Mouse (Mus musculus): ENCODE data around the gene Apoc3.

The Apoc3 gene

GRCm38 (mm10) chr9:46229573-46230449 lies 5.6 kb downstream of the Apoc3 start:
- peak; percentile 96 for DNase-seq

- no peak for DNase-seq
Observed at GRCm38 (mm10) chr9:46228491-46228890, 6.9 kb downstream of the Apoc3 start, which contains the start of gene Apoa1. Gene Apoa1, plus strand, starts transcription at chr9:46228580.

GRCm38 (mm10) chr9:46227064-46227614 lies 8.3 kb downstream of the Apoc3 start:
- DNase-seq: no peak

GRCm38 (mm10) chr9:46224945-46225660 lies 10.3 kb downstream of the Apoc3 start:
- DNase-seq: no peak

GRCm38 (mm10) chr9:46224101-46224500 lies 11.3 kb downstream of the Apoc3 start:
- DNase-seq: no peak

GRCm38 (mm10) chr9:46223090-46223489 lies 12.3 kb downstream of the Apoc3 start:
- no peak for DNase-seq

- DNase-seq: no peak
Observed at GRCm38 (mm10) chr9:46218176-46218575, 17.3 kb downstream of the Apoc3 start.

- no peak for DNase-seq
Observed at GRCm38 (mm10) chr9:46216744-46217470, 18.5 kb downstream of the Apoc3 start.

GRCm38 (mm10) chr9:46215338-46216322 lies 19.8 kb downstream of the Apoc3 start:
- DNase-seq: peak; percentile 73

GRCm38 (mm10) chr9:46214946-46215337 lies 20.5 kb downstream of the Apoc3 start:
- no peak for DNase-seq

- no peak for DNase-seq
Observed at GRCm38 (mm10) chr9:46214276-46214675, 21.2 kb downstream of the Apoc3 start.

- no peak for DNase-seq
Observed at GRCm38 (mm10) chr9:46210473-46210872, 25.0 kb downstream of the Apoc3 start.

- DNase-seq: peak; percentile 66
Observed at GRCm38 (mm10) chr9:46208401-46208974, 26.9 kb downstream of the Apoc3 start.

- no peak for DNase-seq
Observed at GRCm38 (mm10) chr9:46207501-46207869, 28.0 kb downstream of the Apoc3 start.

- no peak for DNase-seq
Observed at GRCm38 (mm10) chr9:46206834-46207500, 28.5 kb downstream of the Apoc3 start.

- DNase-seq: no peak
Observed at GRCm38 (mm10) chr9:46199609-46200008, 35.8 kb downstream of the Apoc3 start.

GRCm38 (mm10) chr9:46198936-46199335 lies 36.5 kb downstream of the Apoc3 start:
- no peak for DNase-seq

GRCm38 (mm10) chr9:46198461-46198860 lies 37.0 kb downstream of the Apoc3 start:
- no peak for DNase-seq

- no peak for DNase-seq
Observed at GRCm38 (mm10) chr9:46196699-46197169, 38.7 kb downstream of the Apoc3 start.

GRCm38 (mm10) chr9:46194809-46195208 lies 40.6 kb downstream of the Apoc3 start:
- DNase-seq: no peak

- DNase-seq: no peak
Observed at GRCm38 (mm10) chr9:46192642-46193041, 42.8 kb downstream of the Apoc3 start.
